8 mouse cellular contexts compared by ENCODE assay signal in genomic region chr2:33878437-33878836, GRCm38 (mm10). TPM values are rescaled to one million over a fixed set of nuclear protein-coding genes. Genes with fewer than 3 reads are reported as not detected.
DNase-seq lines count a peak whose midpoint lies in the region; ATAC-seq and TF ChIP-seq lines count a peak whose summit lies in the region.

No protein-coding gene starts in this region.

- no peak overlapping the region for H3K4me2 ChIP-seq in liver, embryonic 12.5 days
- no peak overlapping the region for H3K4me2 ChIP-seq in embryonic facial prominence, embryonic 13.5 days

- no peaks in the 10 kb centered on the region for H3K27me3 ChIP-seq in liver, embryonic 12.5 days (replicated peaks)
- H3K27me3 ChIP-seq in embryonic facial prominence, embryonic 13.5 days = no peaks in the 10 kb centered on the region
- no peaks in the 10 kb centered on the region for H3K27me3 ChIP-seq in thymus, adult 2 months (ENCODE audit: control insufficient read depth, insufficient read depth, low read length)

- no peak for TF ChIP-seq CTCF in thymus, adult 2 months (IDR thresholded peaks at IDR 0.05; ENCODE audit: borderline replicate concordance, control insufficient read depth, extremely low read depth, insufficient read depth, low read length, poor library complexity)

- H3K9ac ChIP-seq in liver, embryonic 12.5 days = no peak overlapping the region
- H3K9ac ChIP-seq in embryonic facial prominence, embryonic 13.5 days = no peak overlapping the region

- TF ChIP-seq POLR2A in thymus, adult 2 months (IDR thresholded peaks at IDR 0.05; ENCODE audit: control insufficient read depth, extremely low read depth, insufficient read depth, low read length, poor library complexity) = no peak

- DNase-seq in liver = peak; percentile 2
- peak; percentile 73 for DNase-seq in thymus, adult 2 months
- DNase-seq in right cerebral cortex, postnatal 10 days (ENCODE audit: low spot score in 2 of 2) = no peak
- no peak for DNase-seq in kidney, adult 9 months

- H3K36me3 ChIP-seq in liver, embryonic 12.5 days = peaks cover 13% of the 10 kb centered on the region
- H3K36me3 ChIP-seq in embryonic facial prominence, embryonic 13.5 days = peaks cover 9% of the 10 kb centered on the region
- H3K36me3 ChIP-seq in thymus, adult 2 months (ENCODE audit: control insufficient read depth, insufficient read depth, low read length) = peaks cover 7% of the 10 kb centered on the region

- no peaks in the 10 kb centered on the region for H3K9me3 ChIP-seq in liver, embryonic 12.5 days (replicated peaks)
- no peaks in the 10 kb centered on the region for H3K9me3 ChIP-seq in embryonic facial prominence, embryonic 13.5 days

- H3K4me1 ChIP-seq in liver, embryonic 12.5 days = peaks cover 54% of the 10 kb centered on the region
- peaks cover 45% of the 10 kb centered on the region for H3K4me1 ChIP-seq in embryonic facial prominence, embryonic 13.5 days
- peaks cover 62% of the 10 kb centered on the region for H3K4me1 ChIP-seq in thymus, adult 2 months (replicated peaks; ENCODE audit: control insufficient read depth, insufficient read depth, low read length)

- WGBS in liver, embryonic 12.5 days (ENCODE audit: insufficient replicate concordance) = 41% methylated on average over 11 of the region's 11 CpGs
- WGBS in embryonic facial prominence, embryonic 13.5 days = 13% methylated on average over 11 of the region's 11 CpGs
- 3% methylated on average over 11 of the region's 11 CpGs for WGBS in thymus, adult 2 months

- ATAC-seq in liver, embryonic 12.5 days = no peak
- no peak for ATAC-seq in embryonic facial prominence, embryonic 13.5 days (ENCODE audit: insufficient number of reproducible peaks, insufficient read depth, low FRiP score, low TSS enrichment, low read depth)
- peak; percentile 38 for ATAC-seq in inflammation-experienced regulatory T-cells, adult 6 months
- no peak for ATAC-seq in erythroblast, adult 5-6 weeks (replicated peaks; ENCODE audit: low FRiP score, poor library complexity, severe bottlenecking)

- no peak overlapping the region for H3K27ac ChIP-seq in liver, embryonic 12.5 days
- H3K27ac ChIP-seq in embryonic facial prominence, embryonic 13.5 days = peak overlapping the region; percentile 72
- peak overlapping the region; percentile 84 for H3K27ac ChIP-seq in thymus, adult 2 months (ENCODE audit: control insufficient read depth, insufficient read depth, low read length)

- no peak overlapping the region for H3K4me3 ChIP-seq in liver, embryonic 12.5 days
- H3K4me3 ChIP-seq in embryonic facial prominence, embryonic 13.5 days = no peak overlapping the region
- no peak overlapping the region for H3K4me3 ChIP-seq in thymus, adult 2 months (ENCODE audit: control insufficient read depth, insufficient read depth, low read length)

RNA-seq across cellular contexts. Expression of gene Mvb12b, which starts 9.3 kb away (rescaled TPM):
- polyA plus RNA-seq in liver, embryonic 12.5 days (2016; fragmentation: Nextera tagmentation; extraction: Ambion mirVana) = 21.3 and 21.6 TPM in 2 replicates
- 23.7 and 25.8 TPM in 2 replicates for polyA plus RNA-seq in embryonic facial prominence, embryonic 13.5 days (2015; fragmentation: Nextera tagmentation; extraction: Ambion mirVana)
- polyA plus RNA-seq in inflammation-experienced regulatory T-cells, adult 6 months (2017; shearing (Covaris generic)) = 1 to 10 TPM in 2 of 3 experiments, under 1 TPM in 1; 0.80 to 2.0 (median 1.9) TPM
- polyA plus RNA-seq in thymus, adult 2 months (2012; rRNA removed) = 79.3 and 94.9 TPM in 2 replicates
- total RNA-seq in erythroblast, adult 5-6 weeks (2015; ENCODE audit: low replicate concordance) = 20.3 and 23.8 TPM in 2 replicates
- total RNA-seq in erythroblast, adult 5-6 weeks (2017; ENCODE audit: low replicate concordance) = 17.1 and 17.3 TPM in 2 replicates

Comparison
In these comparisons a context has a peak if more than half of its experiments do, and no peak if none do; other contexts are left out.
1. DNase-seq: peak in liver (single experiment) and thymus, adult 2 months (single experiment); none in right cerebral cortex, postnatal 10 days (0 of 2) and kidney, adult 9 months (single experiment).